Mouse (Mus musculus) stomach, postnatal 0 days (tissue): ENCODE results near the gene Tef. TPM values are rescaled to one million over a fixed set of nuclear protein-coding genes. Genes with fewer than 3 reads are reported as not detected.

Experiments used
- ATAC-seq: fragments of 200-750 bp; cut with Nextera tagmentation; 2 replicates; pipeline ENCODE4 v1.8.0; 2017; ENCODE audit not compliant: low FRiP score, low TSS enrichment
- DNase-seq: peaks from one replicate; pipeline ENCODE4 v3.0.0-alpha.2; 2016; ENCODE audit warnings: low spot score
- H3K27ac ChIP-seq: fragments of 300-500 bp; sonication (generic); replicated peaks from 2 replicates; pipeline ENCODE4 v1.5.1; 2014; ENCODE audit warnings: mild to moderate bottlenecking, control low read depth
- H3K27me3 ChIP-seq: fragments of 300-500 bp; sonication (generic); 2 replicates; pipeline ENCODE4 v1.6.1; 2014; ENCODE audit warnings: low read length; ENCODE audit not compliant: control insufficient read depth, insufficient read depth
- H3K36me3 ChIP-seq: fragments of 300-500 bp; sonication (generic); 2 replicates; pipeline ENCODE4 v1.6.1; 2014; ENCODE audit warnings: low read length, mixed read lengths; ENCODE audit not compliant: control insufficient read depth, insufficient read depth
- H3K4me1 ChIP-seq: fragments of 300-500 bp; sonication (generic); replicated peaks from 2 replicates; pipeline ENCODE4 v1.6.1; 2014; ENCODE audit warnings: antibody characterized with exemption; ENCODE audit not compliant: control insufficient read depth, insufficient read depth
- H3K4me2 ChIP-seq: fragments of 300-500 bp; sonication (generic); replicated peaks from 2 replicates; pipeline ENCODE4 v1.6.1; 2014; ENCODE audit warnings: low read depth, mild to moderate bottlenecking, control low read depth, moderate library complexity
- H3K4me3 ChIP-seq: fragments of 300-500 bp; sonication (generic); 2 replicates; pipeline ENCODE4 v1.5.1; 2014; ENCODE audit warnings: low read depth, low read length, control low read depth
- H3K9ac ChIP-seq: fragments of 300-500 bp; sonication (generic); 2 replicates; pipeline ENCODE4 v1.6.1; 2014; ENCODE audit warnings: mild to moderate bottlenecking, low read length, control low read depth, mixed read lengths
- H3K9me3 ChIP-seq: fragments of 300-500 bp; sonication (generic); 2 replicates; pipeline ENCODE4 v1.6.1; 2016; ENCODE audit warnings: low read length; ENCODE audit not compliant: control insufficient read depth
- CTCF ChIP-seq: IDR thresholded peaks from 2 replicates; pipeline ENCODE4 v1.5.1; 2016; ENCODE audit warnings: antibody characterized with exemption, low read depth, mild to moderate bottlenecking, moderate library complexity
- EP300 ChIP-seq: optimal IDR thresholded peaks from 2 replicates; pipeline ENCODE3; 2016; ENCODE audit warnings: antibody characterized with exemption
- WGBS: fragments of 180-500 bp; shearing (Covaris S2); extraction: QIAGEN DNeasy Blood & Tissue Kit; methylation state at CpG from one replicate; pipeline ENCODE4 v1.1.7; 2014; 5-methylcytosine and 5-hydroxymethylcytosine counted together
- polyA plus RNA-seq: library from polyadenylated mRNA; unstranded; fragments of >200 nt; fragmentation: Nextera tagmentation; extraction: Ambion mirVana; gene quantifications from 2 replicates; pipeline ENCODE4 v1.2.1, GENCODE M21; 2015

The Tef gene
- polyA plus RNA-seq, 1 experiment from 2014 or later: 17.1 TPM

- ATAC-seq (no peak), DNase-seq (no peak)
- Histone ChIP-seq H3K9me3 (no peaks in the 10 kb centered on the region), H3K27ac (no peak overlapping the region), H3K9ac (no peak overlapping the region), H3K27me3 (no peaks in the 10 kb centered on the region), H3K4me2 (no peak overlapping the region), H3K4me1 (no peaks in the 10 kb centered on the region), H3K36me3 (peaks cover 13% of the 10 kb centered on the region; the same call in 1 of the 2 replicates), H3K4me3 (no peak overlapping the region)
- TF ChIP-seq CTCF: no peak
- no peak for TF ChIP-seq EP300
- WGBS: 87% methylated on average over 5 of the region's 5 CpGs
These were observed 42.9 kb downstream of the Tef start for GRCm38 (mm10) chr15:81845033-81845625.

- Histone ChIP-seq H3K4me2 (no peak overlapping the region), H3K27ac (0 out of 2 replicates have a peak overlapping the region, but pooled peaks have one; percentile 24)
These were observed 43.5 kb downstream of the Tef start for GRCm38 (mm10) chr15:81845724-81846123.

DNA sequence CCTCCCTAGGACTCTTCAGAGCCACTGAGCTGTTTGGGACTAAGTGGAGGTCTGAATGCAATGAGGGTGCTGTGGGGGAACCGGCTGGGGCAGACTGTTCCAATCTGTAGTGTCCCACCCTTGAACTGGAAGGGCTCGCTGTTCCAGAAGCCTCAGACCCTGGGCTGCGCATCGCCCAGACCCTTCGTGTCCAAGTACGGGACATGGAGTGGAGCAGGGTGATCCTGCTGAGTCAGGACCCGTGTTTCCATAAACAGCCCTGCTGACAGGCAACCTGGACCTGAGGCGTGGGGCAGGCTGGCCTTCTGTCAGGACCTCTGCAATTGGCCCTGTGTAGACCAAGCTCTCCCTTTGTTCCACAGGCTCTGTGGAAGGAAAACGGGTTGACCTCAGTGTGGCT, 44.5 kb downstream of the Tef start:
- Histone ChIP-seq H3K36me3 (peaks cover 25% of the 10 kb centered on the region), H3K4me2 (no peak overlapping the region), H3K9ac (no peak overlapping the region), H3K4me1 (no peaks in the 10 kb centered on the region), H3K27ac (peak overlapping the region; percentile 1; the same call in 1 of the 2 replicates), H3K9me3 (no peaks in the 10 kb centered on the region), H3K4me3 (no peak overlapping the region), H3K27me3 (no peaks in the 10 kb centered on the region)
- DNase-seq: no peak
- no peak for ATAC-seq
- WGBS: 81% methylated on average over 9 of the region's 9 CpGs
- TF ChIP-seq CTCF (no peak), EP300 (no peak)

More at GRCm38 (mm10) chr15:81845724-81846123, 43.5 kb downstream of the Tef start:
- no peaks in the 10 kb centered on the region for H3K4me1 ChIP-seq
- H3K4me3 ChIP-seq: no peak overlapping the region
- peaks cover 17% of the 10 kb centered on the region for H3K36me3 ChIP-seq
- TF ChIP-seq EP300 (no peak), CTCF (no peak)
- ATAC-seq (peak; percentile 80), DNase-seq (peak; percentile 44)
- H3K27me3 ChIP-seq: no peaks in the 10 kb centered on the region
- WGBS: 22% methylated on average over 4 of the region's 4 CpGs
- H3K9me3 ChIP-seq: no peaks in the 10 kb centered on the region
- H3K9ac ChIP-seq: no peak overlapping the region

- H3K4me2 ChIP-seq: no peak overlapping the region
- H3K27me3 ChIP-seq: no peaks in the 10 kb centered on the region
- no peak overlapping the region for H3K4me3 ChIP-seq
- H3K36me3 ChIP-seq: peaks cover 25% of the 10 kb centered on the region
- no peak for DNase-seq
- no peaks in the 10 kb centered on the region for H3K4me1 ChIP-seq
- TF ChIP-seq CTCF (no peak), EP300 (no peak)
- H3K9ac ChIP-seq: no peak overlapping the region
- 0 out of 2 replicates have a peak overlapping the region, but pooled peaks have one; percentile 13 for H3K27ac ChIP-seq
- 85% methylated on average over 4 of the region's 4 CpGs for WGBS
- no peaks in the 10 kb centered on the region for H3K9me3 ChIP-seq
- no peak for ATAC-seq
These were observed 44.9 kb downstream of the Tef start for GRCm38 (mm10) chr15:81847161-81847560.

- TF ChIP-seq EP300 (no peak), CTCF (no peak)
- no peak overlapping the region for H3K9ac ChIP-seq
- H3K36me3 ChIP-seq: peaks cover 25% of the 10 kb centered on the region
- H3K27ac ChIP-seq: 0 out of 2 replicates have a peak overlapping the region, but pooled peaks have one; percentile 20
- no peaks in the 10 kb centered on the region for H3K4me1 ChIP-seq
- H3K9me3 ChIP-seq: no peaks in the 10 kb centered on the region
- no peak overlapping the region for H3K4me2 ChIP-seq
- WGBS: 69% methylated on average over 5 of the region's 5 CpGs
- ATAC-seq: no peak
- H3K27me3 ChIP-seq: no peaks in the 10 kb centered on the region
- no peak overlapping the region for H3K4me3 ChIP-seq
- DNase-seq: no peak
These were observed 45.6 kb downstream of the Tef start for GRCm38 (mm10) chr15:81847861-81848260.

GRCm38 (mm10) chr15:81848301-81848700, 46.1 kb downstream of the Tef start:
- Histone ChIP-seq H3K9ac (no peak overlapping the region), H3K4me2 (no peak overlapping the region), H3K27me3 (no peaks in the 10 kb centered on the region), H3K4me3 (no peak overlapping the region), H3K9me3 (no peaks in the 10 kb centered on the region), H3K36me3 (peaks cover 25% of the 10 kb centered on the region), H3K4me1 (no peaks in the 10 kb centered on the region), H3K27ac (no peak overlapping the region)
- no peak for ATAC-seq
- TF ChIP-seq CTCF: peak; percentile 80
- TF ChIP-seq EP300: no peak
- 24% methylated on average over 7 of the region's 7 CpGs for WGBS
- peak; percentile 66 for DNase-seq
